Mouse (Mus musculus): ENCODE data around the gene Hook1.
"Not testable (repeated sequence)": the region's sequence is repeated elsewhere in the genome, so short reads cannot be mapped to it uniquely, and the experiment has no call there.

The Hook1 gene

GRCm38 (mm10) chr4:95966928-95967724 is at the start of gene Hook1:
Gene Hook1 (plus strand): TSS chr4:95967240.
- in situ Hi-C loops (cut with MboI; ENCODE audit: low sequenced_read_pairs): no loop called here

- in situ Hi-C loops (cut with MboI; ENCODE audit: low sequenced_read_pairs): no loop called here
These were observed 49.3 kb upstream of the Hook1 start for GRCm38 (mm10) chr4:95917703-95918102.

DNA sequence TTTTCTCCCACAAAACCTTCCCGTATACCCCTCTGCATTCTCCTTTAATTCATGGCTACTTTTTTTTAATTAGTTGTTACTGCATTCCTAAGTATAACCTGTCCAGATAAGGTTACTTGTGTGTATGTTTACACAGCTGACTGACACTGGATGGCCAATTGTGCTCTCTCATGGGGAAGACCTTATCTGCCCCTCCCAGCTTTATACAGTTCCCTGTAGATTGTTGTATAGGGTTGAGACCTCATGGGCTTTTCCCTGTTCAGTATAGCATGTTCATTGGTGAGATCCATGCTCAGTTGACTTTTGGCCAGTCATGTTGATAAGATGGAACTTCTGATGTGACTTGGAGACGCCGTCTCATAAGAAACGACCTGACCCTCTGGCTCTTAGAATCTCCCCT is 46.6 kb upstream of the Hook1 start:
- in situ Hi-C loops (cut with MboI; ENCODE audit: low sequenced_read_pairs): no loop called here

GRCm38 (mm10) chr4:95924210-95925184 is 42.5 kb upstream of the Hook1 start:
- in situ Hi-C loops (cut with MboI; ENCODE audit: low sequenced_read_pairs): no loop called here

GRCm38 (mm10) chr4:95928846-95929245 is 38.2 kb upstream of the Hook1 start:
- in situ Hi-C loops (cut with MboI; ENCODE audit: low sequenced_read_pairs): no loop called here

- in situ Hi-C loops (cut with MboI; ENCODE audit: low sequenced_read_pairs): no loop called here
These were observed 37.1 kb upstream of the Hook1 start for GRCm38 (mm10) chr4:95929936-95930335.

- in situ Hi-C loops (cut with MboI; ENCODE audit: low sequenced_read_pairs): no loop called here
These were observed 35.7 kb upstream of the Hook1 start for GRCm38 (mm10) chr4:95931331-95931730.

DNA sequence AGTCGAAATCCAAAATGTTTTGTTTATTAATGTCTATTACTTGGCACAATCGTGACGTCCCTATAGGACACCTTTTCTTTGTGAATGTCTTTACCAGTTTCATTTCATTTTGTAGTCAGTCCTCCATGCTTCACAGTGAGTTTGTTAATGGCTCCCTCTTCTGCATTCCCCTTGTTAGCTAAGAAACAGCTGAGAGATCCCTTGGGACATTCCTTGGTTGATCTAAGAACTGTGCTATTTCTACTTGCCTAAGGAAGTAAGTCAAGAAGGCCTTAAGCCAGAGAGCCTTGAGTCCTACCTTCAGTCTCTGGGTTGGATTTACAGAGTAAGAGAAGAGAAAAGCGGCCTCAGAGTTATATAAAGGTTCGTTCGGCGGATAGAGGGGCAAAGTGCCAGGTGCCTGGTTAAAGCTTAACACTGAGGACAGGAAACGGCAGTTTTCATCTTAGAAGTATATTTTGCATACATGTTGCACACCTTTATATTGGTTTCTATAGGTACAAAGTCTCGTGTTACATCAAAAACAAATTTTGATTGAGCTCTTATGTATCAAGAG is 33.2 kb upstream of the Hook1 start:
- in situ Hi-C loops (cut with MboI; ENCODE audit: low sequenced_read_pairs): no loop called here

GRCm38 (mm10) chr4:95934384-95935035 is 32.5 kb upstream of the Hook1 start:
- in situ Hi-C loops (cut with MboI; ENCODE audit: low sequenced_read_pairs): no loop called here

DNA sequence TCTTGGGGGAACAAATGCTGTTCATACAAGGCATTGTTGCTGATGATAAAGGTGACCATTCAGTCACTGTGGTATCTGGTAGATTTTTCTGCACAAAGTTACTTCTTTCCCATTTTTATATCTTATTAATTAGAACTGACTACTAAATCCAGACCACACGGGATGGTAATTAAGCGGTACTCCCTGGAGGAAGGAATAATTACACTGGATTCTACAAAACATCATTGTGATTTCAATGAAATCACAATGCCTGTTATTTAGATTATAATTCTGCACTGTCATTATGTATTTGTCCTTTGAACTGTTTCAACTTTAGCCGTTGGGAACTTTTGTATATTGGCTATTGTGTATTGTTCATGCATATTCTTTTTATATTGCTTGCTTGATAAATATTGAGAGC is 28.3 kb upstream of the Hook1 start:
- in situ Hi-C loops (cut with MboI; ENCODE audit: low sequenced_read_pairs): no loop called here

DNA sequence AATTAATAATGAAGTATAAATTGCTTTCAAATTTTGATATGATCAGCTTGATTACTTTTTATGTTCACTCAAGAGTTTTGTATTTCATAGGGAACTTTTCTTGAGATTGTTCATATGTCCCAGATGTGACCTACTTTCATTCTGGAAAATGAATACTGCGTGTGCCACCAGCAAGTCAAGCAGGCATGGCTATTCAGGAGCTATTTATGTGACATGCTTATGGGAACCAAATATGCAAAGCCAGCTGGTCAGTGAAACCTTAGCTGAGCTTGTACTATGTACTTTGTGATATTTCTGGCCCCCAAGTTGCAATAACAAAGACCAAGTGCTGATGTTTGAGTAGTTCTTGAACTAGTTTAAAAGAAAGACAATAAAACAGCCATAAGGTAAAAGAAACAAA is 19.1 kb upstream of the Hook1 start:
- in situ Hi-C loops (cut with MboI; ENCODE audit: low sequenced_read_pairs): no loop called here

GRCm38 (mm10) chr4:95953328-95953727 is 13.7 kb upstream of the Hook1 start:
- in situ Hi-C loops (cut with MboI; ENCODE audit: low sequenced_read_pairs): no loop called here

DNA sequence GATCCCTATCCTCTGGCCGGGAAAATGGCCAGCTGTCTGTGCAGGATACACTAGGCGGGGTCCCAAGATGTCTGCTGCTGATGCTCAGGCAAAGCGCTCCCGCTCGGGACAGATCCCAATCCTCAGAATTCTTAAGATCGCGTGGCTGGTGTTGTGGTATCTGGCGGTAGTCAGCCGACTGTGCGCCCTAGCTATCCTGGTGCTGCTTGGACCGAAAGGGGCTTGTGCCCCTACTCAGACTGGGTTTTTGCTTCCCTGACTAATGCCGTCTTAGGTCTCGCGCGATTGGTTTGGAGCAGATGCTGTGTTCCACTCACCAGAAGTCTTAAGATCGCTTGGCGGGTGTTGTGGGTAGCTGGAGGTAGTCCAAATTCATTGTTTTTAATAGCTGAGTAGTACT is 15.2 kb downstream of the Hook1 start:
- in situ Hi-C loops (cut with MboI; ENCODE audit: low sequenced_read_pairs): not testable (repeated sequence)

DNA sequence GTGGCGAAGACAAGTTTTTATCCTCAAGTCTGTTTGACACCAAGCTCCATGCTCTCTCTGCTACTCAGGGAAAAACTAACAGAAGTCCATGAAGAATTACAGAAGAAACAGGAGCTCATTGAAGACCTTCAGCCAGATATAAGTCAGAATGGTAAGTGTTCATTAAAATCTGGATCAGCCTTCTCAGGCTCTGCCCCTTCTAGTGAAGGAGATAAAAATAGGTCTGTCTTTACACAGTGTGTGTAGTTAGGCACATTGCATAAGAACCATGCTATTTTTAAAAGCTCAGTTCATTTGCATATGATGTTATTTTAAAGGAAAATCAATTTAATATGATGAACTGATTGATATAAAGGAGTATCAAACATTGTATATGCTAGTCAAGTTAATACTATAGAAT is 49.8 kb downstream of the Hook1 start:
- in situ Hi-C loops (cut with MboI; ENCODE audit: low sequenced_read_pairs): no loop called here

DNA sequence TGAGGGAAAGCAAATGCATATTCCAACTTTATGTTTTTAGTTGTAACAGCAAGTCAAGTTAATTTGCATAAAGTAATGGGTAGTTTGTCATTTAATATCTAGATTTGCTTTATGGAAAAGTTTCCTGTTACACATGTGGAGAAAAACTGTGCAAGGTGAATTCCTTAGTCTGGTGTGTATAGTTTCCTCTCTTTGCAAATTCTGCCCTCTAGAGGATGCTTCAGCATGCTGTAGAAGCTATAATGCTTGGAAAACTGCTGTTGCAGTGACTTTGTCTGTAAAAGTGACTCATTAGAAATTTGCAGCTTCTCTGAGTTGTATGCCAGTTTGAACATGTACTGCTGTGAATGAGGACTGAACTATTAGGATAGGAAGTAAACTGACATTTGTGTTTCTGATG is 55.8 kb downstream of the Hook1 start:
- in situ Hi-C loops (cut with MboI; ENCODE audit: low sequenced_read_pairs): no loop called here

DNA sequence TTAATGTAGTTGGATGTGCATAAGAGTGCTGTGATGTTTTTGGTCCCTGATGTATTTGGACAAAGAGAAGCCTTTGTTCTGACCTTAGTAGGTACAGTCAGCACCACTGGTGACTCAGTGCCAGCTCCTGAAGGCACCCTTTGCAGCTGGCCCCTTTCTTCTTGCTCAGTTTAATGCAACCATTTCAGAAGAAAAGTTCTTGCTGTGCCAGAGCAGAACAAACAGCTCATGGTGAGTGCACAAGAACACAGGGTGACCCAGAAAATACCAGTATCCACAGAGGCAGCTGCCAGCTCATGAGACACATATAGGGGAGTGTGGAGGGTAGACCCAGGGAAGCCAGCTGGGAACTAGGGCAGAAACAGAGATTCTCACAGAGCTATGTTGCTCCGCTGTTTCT is 61.4 kb downstream of the Hook1 start:
- in situ Hi-C loops (cut with MboI; ENCODE audit: low sequenced_read_pairs): no loop called here

GRCm38 (mm10) chr4:96060106-96060505 is 93.1 kb downstream of the Hook1 start:
- in situ Hi-C loops (cut with MboI; ENCODE audit: low sequenced_read_pairs): no loop called here

- in situ Hi-C loops (cut with MboI; ENCODE audit: low sequenced_read_pairs): no loop called here
These were observed 95.0 kb downstream of the Hook1 start for GRCm38 (mm10) chr4:96062045-96062444.
